Mouse (Mus musculus) forebrain, embryonic 13.5 days (tissue): ENCODE data around the gene Cmtm7. TPM values are rescaled to one million over a fixed set of nuclear protein-coding genes. Genes with fewer than 3 reads are reported as not detected.

Experiments
- ATAC-seq: fragments of 200-750 bp; cut with Nextera tagmentation; 2 replicates; pipeline ENCODE4 v1.8.0; 2017
- H3K27ac ChIP-seq: fragments of 300-500 bp; sonication (generic); 2 replicates; pipeline ENCODE4 v1.5.1; 2015; ENCODE audit warnings: inconsistent platforms, mild to moderate bottlenecking, moderate library complexity
- H3K27me3 ChIP-seq: fragments of 300-500 bp; sonication (generic); 2 replicates; pipeline ENCODE4 v1.6.1; 2015; ENCODE audit warnings: mild to moderate bottlenecking, inconsistent platforms
- H3K36me3 ChIP-seq: fragments of 300-500 bp; sonication (generic); 2 replicates; pipeline ENCODE4 v1.6.1; 2015; ENCODE audit warnings: mild to moderate bottlenecking, inconsistent platforms; ENCODE audit not compliant: poor library complexity, severe bottlenecking
- H3K4me1 ChIP-seq: fragments of 300-500 bp; sonication (generic); 2 replicates; pipeline ENCODE4 v1.6.1; 2015; ENCODE audit warnings: inconsistent platforms
- H3K4me2 ChIP-seq: fragments of 300-500 bp; sonication (generic); 2 replicates; pipeline ENCODE4 v1.6.1; 2015; ENCODE audit warnings: inconsistent platforms, mild to moderate bottlenecking, moderate library complexity
- H3K4me3 ChIP-seq: fragments of 300-500 bp; sonication (generic); 2 replicates; pipeline ENCODE4 v1.5.1; 2015; ENCODE audit warnings: mild to moderate bottlenecking, inconsistent platforms
- H3K9ac ChIP-seq: fragments of 300-500 bp; sonication (generic); 2 replicates; pipeline ENCODE4 v1.6.1; 2015; ENCODE audit warnings: mild to moderate bottlenecking, inconsistent platforms
- H3K9me3 ChIP-seq: fragments of 300-500 bp; sonication (generic); replicated peaks from 2 replicates; pipeline ENCODE4 v1.6.1; 2016; ENCODE audit warnings: inconsistent platforms
- WGBS: fragments of 180-500 bp; shearing (Covaris S2); methylation state at CpG from one replicate; pipeline ENCODE4 v1.1.7; 2015; 5-methylcytosine and 5-hydroxymethylcytosine counted together
- polyA plus RNA-seq: library from polyadenylated mRNA; unstranded; fragments of >200 nt; fragmentation: Nextera tagmentation; extraction: Ambion mirVana; gene quantifications from 2 replicates; pipeline ENCODE4 v1.2.1, GENCODE M21; 2015

Gene Cmtm7
- polyA plus RNA-seq, 1 experiment from 2014 or later: 25.7 TPM

DNA sequence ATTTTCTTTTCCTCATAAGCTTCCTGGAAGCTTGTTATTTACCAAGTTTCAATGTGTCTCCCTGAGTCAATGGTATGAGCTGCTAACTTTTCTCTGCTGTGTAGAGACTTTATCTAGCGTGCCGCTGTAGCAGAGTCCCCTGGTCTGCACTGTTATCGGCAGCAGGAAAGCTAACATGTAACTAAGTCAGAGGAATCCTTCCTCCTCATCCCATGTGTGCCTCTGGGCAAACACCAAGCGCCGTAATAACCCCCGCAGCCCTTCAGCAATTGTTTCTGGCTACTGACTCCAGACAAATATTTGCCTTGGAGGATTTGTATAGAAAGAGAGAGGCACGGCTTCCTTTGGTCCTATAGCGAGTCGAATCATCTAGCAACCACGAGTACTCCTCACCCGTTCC is 29.2 kb upstream of the Cmtm7 start:
- H3K4me2 ChIP-seq: no peak overlapping the region
- H3K9me3 ChIP-seq: no peaks in the 10 kb centered on the region; the same call in 1 of the 2 replicates
- no peak overlapping the region for H3K9ac ChIP-seq
- H3K36me3 ChIP-seq: no peaks in the 10 kb centered on the region
- no peaks in the 10 kb centered on the region for H3K27me3 ChIP-seq
- H3K4me1 ChIP-seq: peaks cover 6% of the 10 kb centered on the region; the same call in 1 of the 2 replicates
- H3K4me3 ChIP-seq: no peak overlapping the region
- 82% methylated on average over 11 of the region's 11 CpGs for WGBS
- H3K27ac ChIP-seq: no peak overlapping the region
- ATAC-seq: no peak

GRCm38 (mm10) chr9:114808671-114809070 is 27.0 kb upstream of the Cmtm7 start:
- Histone ChIP-seq H3K36me3 (no peaks in the 10 kb centered on the region), H3K4me1 (peaks cover 6% of the 10 kb centered on the region; the same call in 1 of the 2 replicates), H3K4me2 (no peak overlapping the region), H3K4me3 (no peak overlapping the region), H3K27ac (no peak overlapping the region), H3K27me3 (no peaks in the 10 kb centered on the region), H3K9ac (no peak overlapping the region), H3K9me3 (no peaks in the 10 kb centered on the region; the same call in 1 of the 2 replicates)
- ATAC-seq: no peak
- WGBS: 94% methylated on average over 5 of the region's 5 CpGs

DNA sequence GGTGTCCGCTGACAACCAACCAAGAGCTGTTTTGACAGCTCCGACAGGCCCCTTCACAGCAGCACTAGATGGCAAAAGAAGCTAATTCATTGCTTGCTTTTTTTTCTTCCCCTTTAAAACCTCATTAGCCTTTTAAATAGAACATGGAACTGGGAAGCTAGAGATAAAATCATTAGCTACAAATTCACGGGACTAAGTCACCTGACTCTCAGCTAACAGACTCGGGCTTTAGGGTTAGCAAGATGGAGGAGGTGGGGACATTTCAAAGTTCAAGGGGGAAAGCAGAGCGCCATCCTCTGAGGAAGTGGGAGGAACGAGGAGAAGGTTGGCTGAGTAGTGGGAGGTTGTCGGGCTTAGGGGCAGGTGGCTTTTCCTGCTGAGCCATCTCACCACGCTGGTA is 25.6 kb upstream of the Cmtm7 start:
- no peak overlapping the region for H3K4me2 ChIP-seq
- no peaks in the 10 kb centered on the region; the same call in 1 of the 2 replicates for H3K9me3 ChIP-seq
- H3K36me3 ChIP-seq: no peaks in the 10 kb centered on the region
- H3K27ac ChIP-seq: no peak overlapping the region
- 52% methylated on average over 8 of the region's 8 CpGs for WGBS
- no peak overlapping the region for H3K9ac ChIP-seq
- H3K27me3 ChIP-seq: no peaks in the 10 kb centered on the region
- H3K4me3 ChIP-seq: no peak overlapping the region
- ATAC-seq: no peak
- peaks cover 6% of the 10 kb centered on the region; the same call in 1 of the 2 replicates for H3K4me1 ChIP-seq

DNA sequence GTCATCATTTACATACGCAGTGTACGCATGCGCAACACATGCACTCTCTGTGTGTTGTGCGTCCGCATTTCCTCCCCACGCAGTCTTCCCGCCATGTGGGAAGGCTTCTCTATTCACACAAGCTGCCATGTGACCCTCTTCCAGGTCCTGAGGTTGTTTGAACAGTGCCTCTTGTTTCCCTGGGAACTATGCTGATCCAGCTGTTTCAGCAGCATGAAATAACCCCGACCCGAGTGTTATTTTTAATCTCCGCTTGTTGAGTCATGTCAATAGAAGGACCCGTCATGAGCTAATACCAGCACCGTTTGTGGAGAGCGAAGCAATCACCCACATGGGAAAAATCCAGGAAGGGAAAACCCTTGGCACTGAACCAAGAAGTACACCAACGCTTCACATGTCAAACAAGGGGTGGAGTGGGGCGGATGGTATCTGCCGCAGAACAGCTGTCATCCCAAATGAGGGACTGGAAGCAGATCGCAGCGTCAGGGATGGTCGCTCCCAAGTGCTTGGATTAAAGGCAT is 23.6 kb upstream of the Cmtm7 start:
- Histone ChIP-seq H3K4me2 (no peak overlapping the region), H3K36me3 (no peaks in the 10 kb centered on the region), H3K9ac (no peak overlapping the region), H3K4me3 (no peak overlapping the region), H3K4me1 (peaks cover 6% of the 10 kb centered on the region; the same call in 1 of the 2 replicates), H3K9me3 (no peaks in the 10 kb centered on the region), H3K27ac (no peak overlapping the region), H3K27me3 (no peaks in the 10 kb centered on the region)
- ATAC-seq: peak; percentile 48; the same call in 1 of the 2 replicates
- WGBS: 63% methylated on average over 19 of the region's 19 CpGs

DNA sequence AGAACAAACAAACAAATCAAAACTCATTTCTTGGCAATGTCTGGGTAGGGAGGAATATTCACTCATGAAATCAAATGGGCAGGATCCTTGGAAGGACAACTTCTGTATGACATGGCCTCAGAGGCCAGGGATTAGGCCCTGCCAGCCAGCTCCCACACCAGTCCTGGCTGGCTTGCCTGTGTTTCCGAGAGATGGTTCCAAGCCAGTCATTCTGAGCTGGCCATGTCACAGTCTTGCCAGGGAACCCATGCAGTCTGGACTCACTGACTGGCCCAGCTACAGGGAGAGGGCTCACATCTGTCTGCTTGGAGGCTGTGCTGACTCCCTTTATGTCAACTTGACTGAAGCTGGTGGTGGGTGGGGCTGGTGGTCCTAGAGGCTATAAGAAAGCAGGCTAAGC is 20.5 kb upstream of the Cmtm7 start:
- H3K27me3 ChIP-seq: no peaks in the 10 kb centered on the region
- H3K27ac ChIP-seq: no peak overlapping the region
- WGBS: 88% methylated on average over 1 of the region's 1 CpGs
- no peak overlapping the region for H3K4me2 ChIP-seq
- H3K9me3 ChIP-seq: no peaks in the 10 kb centered on the region
- no peaks in the 10 kb centered on the region for H3K36me3 ChIP-seq
- peaks cover 4% of the 10 kb centered on the region; the same call in 1 of the 2 replicates for H3K4me1 ChIP-seq
- no peak overlapping the region for H3K4me3 ChIP-seq
- no peak for ATAC-seq
- no peak overlapping the region for H3K9ac ChIP-seq

DNA sequence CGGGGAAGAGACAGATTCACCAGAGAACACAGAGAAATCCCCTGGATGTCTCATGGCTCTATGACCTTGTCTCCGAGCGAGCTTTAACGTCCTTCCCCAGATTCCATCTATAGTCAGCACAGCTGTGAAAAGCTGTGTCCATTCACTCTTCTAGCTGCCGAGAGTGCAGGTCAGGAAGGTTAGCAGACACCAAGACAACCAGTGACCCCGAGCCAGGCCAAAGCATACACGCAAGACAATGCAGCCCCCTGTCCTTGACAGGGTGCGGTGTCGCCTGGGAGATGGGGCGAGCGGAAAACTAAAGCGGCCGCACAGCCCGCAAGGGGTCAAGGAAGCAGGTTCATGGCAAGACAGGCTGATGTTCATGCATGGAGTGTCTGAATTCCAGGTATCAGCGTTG is 19.6 kb upstream of the Cmtm7 start:
- no peak for ATAC-seq
- H3K9me3 ChIP-seq: no peaks in the 10 kb centered on the region
- H3K27me3 ChIP-seq: no peaks in the 10 kb centered on the region
- no peak overlapping the region for H3K4me2 ChIP-seq
- 52% methylated on average over 15 of the region's 15 CpGs for whole genome bisulfite sequencing
- H3K4me3 ChIP-seq: no peak overlapping the region
- H3K36me3 ChIP-seq: no peaks in the 10 kb centered on the region
- H3K4me1 ChIP-seq: 0 out of 2 replicates have a peak, but pooled peaks cover 4% of the 10 kb centered on the region
- no peak overlapping the region for H3K9ac ChIP-seq
- H3K27ac ChIP-seq: no peak overlapping the region

- ATAC-seq: no peak
- WGBS: 46% methylated on average over 10 of the region's 10 CpGs
- Histone ChIP-seq H3K27ac (no peak overlapping the region), H3K4me3 (no peak overlapping the region), H3K9ac (no peak overlapping the region), H3K9me3 (no peaks in the 10 kb centered on the region), H3K27me3 (no peaks in the 10 kb centered on the region), H3K4me1 (0 out of 2 replicates have a peak, but pooled peaks cover 4% of the 10 kb centered on the region), H3K4me2 (no peak overlapping the region), H3K36me3 (no peaks in the 10 kb centered on the region)
Measured at GRCm38 (mm10) chr9:114799498-114800107, 17.9 kb upstream of the Cmtm7 start.

DNA sequence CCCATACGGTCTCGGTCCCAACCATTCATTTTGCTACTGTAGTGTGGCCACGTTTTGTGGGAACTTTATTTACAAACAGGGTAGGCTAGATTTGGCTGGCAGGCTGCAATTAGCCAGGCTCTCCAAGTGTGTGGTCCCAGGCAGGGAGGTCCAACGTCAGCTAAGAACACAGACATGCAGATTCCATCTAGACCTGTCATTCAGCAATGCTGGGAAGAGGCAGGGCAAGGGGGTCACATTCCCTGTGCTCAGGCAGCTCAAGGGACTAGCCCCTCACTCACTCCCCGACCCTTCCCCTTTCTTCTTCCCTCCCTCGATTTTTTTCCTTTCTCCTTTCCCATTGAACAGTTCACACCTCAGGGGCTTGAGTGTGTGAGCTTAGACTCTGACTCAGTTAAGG is 17.2 kb upstream of the Cmtm7 start:
- Histone ChIP-seq H3K27me3 (no peaks in the 10 kb centered on the region), H3K36me3 (no peaks in the 10 kb centered on the region), H3K4me2 (no peak overlapping the region), H3K9ac (no peak overlapping the region), H3K27ac (no peak overlapping the region), H3K4me1 (0 out of 2 replicates have a peak, but pooled peaks cover 4% of the 10 kb centered on the region), H3K4me3 (no peak overlapping the region), H3K9me3 (no peaks in the 10 kb centered on the region)
- 37% methylated on average over 6 of the region's 6 CpGs for WGBS
- ATAC-seq: no peak

GRCm38 (mm10) chr9:114797329-114798004 is 15.8 kb upstream of the Cmtm7 start:
- 0 out of 2 replicates have a peak, but pooled peaks cover 4% of the 10 kb centered on the region for H3K4me1 ChIP-seq
- no peak overlapping the region for H3K9ac ChIP-seq
- no peak overlapping the region for H3K4me2 ChIP-seq
- WGBS: 56% methylated on average over 11 of the region's 11 CpGs
- no peak overlapping the region for H3K27ac ChIP-seq
- no peaks in the 10 kb centered on the region for H3K36me3 ChIP-seq
- peak; percentile 87 for ATAC-seq
- H3K9me3 ChIP-seq: no peaks in the 10 kb centered on the region
- H3K27me3 ChIP-seq: no peaks in the 10 kb centered on the region
- no peak overlapping the region for H3K4me3 ChIP-seq

GRCm38 (mm10) chr9:114796473-114797050 is 14.9 kb upstream of the Cmtm7 start:
- Histone ChIP-seq H3K4me1 (0 out of 2 replicates have a peak, but pooled peaks cover 4% of the 10 kb centered on the region), H3K27me3 (no peaks in the 10 kb centered on the region), H3K4me2 (no peak overlapping the region), H3K9me3 (no peaks in the 10 kb centered on the region), H3K4me3 (no peak overlapping the region), H3K27ac (no peak overlapping the region), H3K9ac (no peak overlapping the region), H3K36me3 (no peaks in the 10 kb centered on the region)
- WGBS: 64% methylated on average over 10 of the region's 11 CpGs
- ATAC-seq: no peak

GRCm38 (mm10) chr9:114794491-114794890 is 12.8 kb upstream of the Cmtm7 start:
- ATAC-seq: no peak
- Histone ChIP-seq H3K4me1 (0 out of 2 replicates have a peak, but pooled peaks cover 4% of the 10 kb centered on the region), H3K27me3 (no peaks in the 10 kb centered on the region), H3K27ac (no peak overlapping the region), H3K4me2 (no peak overlapping the region), H3K4me3 (no peak overlapping the region), H3K9me3 (no peaks in the 10 kb centered on the region), H3K9ac (no peak overlapping the region), H3K36me3 (no peaks in the 10 kb centered on the region)
- WGBS: 84% methylated on average over 4 of the region's 4 CpGs

DNA sequence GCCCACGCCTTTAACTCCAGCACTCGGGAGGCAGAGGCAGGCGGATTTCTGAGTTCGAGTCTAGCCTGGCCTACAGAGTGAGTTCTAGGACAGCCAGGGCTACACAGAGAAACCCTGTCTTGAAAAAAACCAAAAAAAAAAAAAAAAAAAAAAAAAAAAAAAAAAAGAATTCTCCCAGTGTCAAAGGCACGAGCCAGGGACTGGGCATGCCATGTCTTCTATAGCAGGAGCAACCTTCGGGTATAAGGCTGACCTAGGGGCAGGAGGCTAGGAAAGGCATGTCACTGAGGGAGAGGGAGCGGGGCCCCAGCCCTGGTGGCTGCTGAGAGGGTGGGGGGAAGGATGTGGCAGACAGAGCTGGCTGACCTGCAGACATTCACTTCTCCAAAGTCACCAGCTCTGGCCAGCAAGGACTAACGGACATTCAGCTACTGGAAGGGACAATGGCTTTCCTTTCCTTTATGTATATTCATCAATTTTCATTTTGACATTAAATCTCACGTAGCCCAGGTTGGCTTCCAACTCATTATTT is 12.2 kb upstream of the Cmtm7 start:
- Histone ChIP-seq H3K36me3 (no peaks in the 10 kb centered on the region), H3K4me3 (no peak overlapping the region), H3K4me2 (no peak overlapping the region), H3K27ac (no peak overlapping the region), H3K9me3 (no peaks in the 10 kb centered on the region), H3K4me1 (0 out of 2 replicates have a peak, but pooled peaks cover 4% of the 10 kb centered on the region), H3K27me3 (no peaks in the 10 kb centered on the region), H3K9ac (no peak overlapping the region)
- ATAC-seq: no peak
- 92% methylated on average over 9 of the region's 9 CpGs for WGBS
